Mouse (Mus musculus) induced T-regulatory cell, adult 2 months (primary cell): Measurements from ENCODE around the gene Glrx.
"Not testable (repeated sequence)": the region's sequence is repeated elsewhere in the genome, so short reads cannot be mapped to it uniquely, and the experiment has no call there.

Experiments used
- DNase-seq: peaks from one replicate; pipeline ENCODE4 v3.0.0-alpha.2; 2012; ENCODE audit warnings: low read depth

The Glrx gene

GRCm38 (mm10) chr13:75835461-75835860 lies 4.2 kb upstream of the Glrx start:
- no peak for DNase-seq

DNA sequence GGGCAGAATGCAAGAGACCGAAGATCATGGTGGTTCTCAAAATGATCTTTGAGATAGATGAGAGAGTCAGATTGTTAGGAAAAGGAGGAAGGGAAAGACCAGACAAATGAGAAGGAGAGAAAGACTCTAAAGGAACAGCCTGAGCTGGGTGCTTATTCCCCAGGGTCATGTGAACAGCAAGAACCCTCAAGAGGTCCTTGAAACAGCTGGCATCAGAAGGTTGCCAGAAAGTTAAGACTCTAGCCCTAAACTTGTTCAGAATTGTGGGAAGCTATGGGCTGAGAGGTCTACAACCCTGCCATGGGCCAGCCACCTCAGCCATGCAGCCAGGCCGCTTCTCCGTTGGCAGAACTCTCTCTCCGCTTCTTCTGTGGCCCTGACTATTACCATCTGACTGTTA lies 1.2 kb upstream of the Glrx start:
- DNase-seq: no peak

DNA sequence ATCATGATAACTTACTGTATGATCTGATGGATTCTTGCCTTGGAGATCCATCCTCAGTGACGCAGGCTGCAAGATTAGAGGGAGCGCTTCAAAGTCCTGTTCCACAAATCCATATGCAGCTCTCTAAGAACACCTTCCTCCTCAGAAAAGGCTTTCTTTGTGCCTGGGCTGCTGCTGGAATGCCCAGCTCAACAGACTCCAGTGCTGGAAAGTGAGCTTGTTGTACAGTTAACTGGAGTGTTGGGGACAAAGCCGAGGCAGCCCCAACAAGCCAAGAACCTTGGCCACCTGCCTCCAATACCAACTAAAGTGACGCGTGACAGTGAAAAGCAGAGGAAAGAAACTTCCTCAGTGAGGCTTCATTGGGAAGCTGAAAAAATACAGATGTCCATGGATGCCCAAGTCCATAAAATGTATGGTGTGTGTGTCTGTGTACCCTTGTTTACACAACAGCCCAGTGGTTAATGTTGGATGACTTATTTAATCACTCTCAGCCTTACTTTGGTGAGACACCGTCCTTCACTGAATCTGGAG lies 1.2 kb downstream of the Glrx start:
- DNase-seq: no peak

DNA sequence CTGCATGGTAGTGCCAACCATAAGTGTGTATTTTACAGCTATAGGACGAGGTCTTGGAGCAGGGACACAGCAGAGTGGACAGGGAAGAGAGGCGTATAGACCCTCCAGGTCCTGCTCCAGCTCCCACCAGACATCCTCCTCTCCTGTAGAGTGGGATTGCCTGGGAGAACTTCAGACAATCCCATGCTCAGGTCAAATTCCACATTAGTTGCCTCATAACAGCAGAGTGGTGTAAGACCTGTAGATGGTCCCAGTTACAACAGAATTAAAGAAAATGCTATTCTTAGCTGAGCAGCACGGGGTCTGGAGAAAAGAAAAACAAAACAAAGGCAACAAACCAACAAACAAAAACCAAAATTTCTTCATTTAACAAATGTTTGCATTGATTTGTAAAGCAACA lies 2.3 kb downstream of the Glrx start:
- DNase-seq: no peak

GRCm38 (mm10) chr13:75843331-75843730 lies 3.7 kb downstream of the Glrx start:
- no peak for DNase-seq

DNA sequence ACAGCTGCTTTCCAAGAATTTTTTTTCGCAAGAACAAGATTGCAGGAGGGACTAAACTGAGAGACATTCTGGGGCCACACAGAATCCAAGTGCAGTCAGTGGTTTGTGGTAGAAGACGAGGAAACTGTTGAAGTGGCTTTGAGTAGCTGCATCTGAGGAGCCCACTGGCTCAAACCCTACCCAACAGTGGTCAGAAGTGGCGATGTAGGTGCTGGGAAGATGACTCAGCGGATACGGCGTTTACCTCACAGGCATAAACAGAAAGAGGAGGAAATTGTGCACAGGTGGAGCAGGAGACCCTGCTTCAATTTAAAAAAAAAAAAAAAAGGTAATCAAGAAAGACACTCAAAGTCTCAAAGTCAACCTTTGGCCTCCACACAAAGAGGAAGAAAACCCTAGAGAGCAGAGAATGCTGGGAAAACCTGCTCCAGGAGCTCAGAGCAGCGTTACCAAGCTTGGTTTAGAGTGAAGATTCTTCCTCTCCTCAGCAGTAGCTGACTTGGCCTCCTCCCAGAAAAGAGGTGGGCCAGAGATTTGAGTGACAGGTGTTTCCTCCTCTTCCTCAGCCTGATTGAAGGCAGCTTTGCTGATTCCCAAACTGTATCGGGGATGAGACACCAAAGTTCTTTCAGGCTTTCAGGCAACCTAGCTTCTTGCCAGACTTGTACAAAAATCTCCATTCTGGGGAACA lies 4.5 kb downstream of the Glrx start:
- peak; percentile 64 for DNase-seq

GRCm38 (mm10) chr13:75844833-75845518 lies 5.3 kb downstream of the Glrx start:
- no peak for DNase-seq

DNA sequence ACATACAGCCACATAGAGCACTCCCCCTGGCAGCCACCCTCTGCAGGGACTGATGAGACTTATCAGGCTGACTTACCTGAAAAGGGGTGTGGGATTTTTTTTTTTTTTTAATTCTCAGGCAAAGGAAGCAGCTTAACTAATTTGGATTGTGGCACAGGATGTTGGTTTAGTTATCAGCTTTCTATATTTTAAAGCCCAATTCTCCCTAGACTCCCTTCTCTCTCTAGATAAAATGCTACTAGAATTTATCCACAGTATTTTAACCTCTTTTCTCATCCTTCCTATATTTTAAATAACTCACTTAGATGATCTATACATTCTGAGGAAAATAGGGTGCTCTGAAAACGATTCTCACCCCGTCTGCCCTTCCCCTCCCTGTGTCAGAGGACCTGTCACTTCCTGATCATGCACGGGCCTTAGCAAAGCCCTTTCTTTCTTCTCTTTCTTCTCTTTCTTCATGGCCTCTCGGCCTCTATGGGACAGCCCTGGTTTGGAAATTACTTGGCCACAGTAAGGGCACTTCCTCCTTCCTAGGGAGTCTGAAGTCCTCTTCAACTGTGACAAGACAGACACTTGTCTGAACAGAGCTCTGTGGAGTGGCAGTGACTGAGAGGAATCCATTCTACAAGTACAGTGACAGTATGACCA lies 6.0 kb downstream of the Glrx start:
- DNase-seq: peak; percentile 53

DNA sequence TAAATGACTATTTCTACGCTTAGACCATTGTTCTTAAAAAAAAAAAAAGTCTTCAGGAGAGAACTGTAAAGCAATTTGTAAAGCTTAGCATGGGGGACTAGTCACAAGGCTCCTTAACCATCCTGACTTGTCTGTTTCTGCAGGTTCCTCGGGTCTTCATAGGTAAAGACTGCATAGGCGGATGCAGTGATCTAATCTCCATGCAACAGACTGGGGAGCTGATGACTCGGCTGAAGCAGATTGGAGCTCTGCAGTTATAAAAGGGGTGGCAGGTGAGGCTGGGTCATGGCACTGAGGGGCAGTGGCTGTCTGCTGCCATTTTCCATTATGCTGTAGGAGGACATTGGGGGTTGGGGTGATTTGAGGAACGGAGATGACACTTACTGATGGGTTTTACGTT lies 7.4 kb downstream of the Glrx start:
- no peak for DNase-seq

- peak; percentile 39 for DNase-seq
These were observed 12.4 kb downstream of the Glrx start for GRCm38 (mm10) chr13:75852027-75852426.

GRCm38 (mm10) chr13:75853118-75853517 lies 13.4 kb downstream of the Glrx start:
- DNase-seq: no peak

DNA sequence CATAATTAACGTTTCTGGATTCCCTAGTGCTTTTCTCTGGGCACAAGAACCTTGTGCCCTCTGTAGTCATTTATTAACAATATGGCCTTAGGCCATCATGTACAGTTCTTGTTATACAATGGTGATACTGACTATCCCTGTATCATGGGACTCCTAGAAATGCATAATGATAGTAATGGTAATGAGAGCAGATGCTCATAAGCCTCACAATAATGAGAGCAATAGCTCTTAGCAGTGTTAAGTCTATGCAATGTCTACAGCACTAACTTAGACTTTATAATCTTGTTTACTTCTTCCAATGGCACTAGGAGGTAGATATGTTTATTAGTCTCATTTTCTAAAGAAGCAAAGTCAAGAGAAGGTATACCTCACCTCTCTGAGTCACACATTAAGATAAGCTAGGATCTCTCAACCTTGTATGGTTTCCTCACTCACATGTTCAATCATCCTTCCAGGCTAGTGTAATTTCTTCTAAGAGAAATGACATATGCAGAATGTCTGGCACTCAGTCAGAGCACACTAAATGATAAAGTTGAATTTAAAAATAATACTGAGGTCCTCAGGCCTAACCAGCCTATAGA lies 19.7 kb downstream of the Glrx start:
- DNase-seq: no peak

GRCm38 (mm10) chr13:75865486-75866184 lies 26.0 kb downstream of the Glrx start:
- no peak for DNase-seq

DNA sequence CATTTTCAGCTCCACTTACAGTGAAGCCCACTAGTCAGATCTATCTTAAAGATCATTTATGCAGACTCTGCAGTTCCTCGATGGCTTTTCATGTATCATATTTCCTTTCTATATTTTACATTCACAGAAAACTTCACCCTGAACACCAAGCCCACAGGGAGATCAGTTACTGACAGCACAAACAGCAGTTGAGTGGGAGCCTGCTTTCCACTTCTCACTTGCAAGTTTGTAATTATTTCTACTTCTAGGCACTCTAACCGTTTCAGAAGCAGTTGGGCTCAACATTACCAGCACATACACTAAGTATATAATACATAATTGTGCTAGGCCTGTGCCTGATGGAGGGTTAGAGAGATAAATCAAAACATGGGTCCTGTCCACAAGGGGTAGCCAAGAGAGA lies 28.2 kb downstream of the Glrx start:
- no peak for DNase-seq

- DNase-seq: no peak
These were observed 35.1 kb downstream of the Glrx start for GRCm38 (mm10) chr13:75874608-75875376.

- not testable (repeated sequence) for DNase-seq
These were observed 36.5 kb downstream of the Glrx start for GRCm38 (mm10) chr13:75876188-75876587.

DNA sequence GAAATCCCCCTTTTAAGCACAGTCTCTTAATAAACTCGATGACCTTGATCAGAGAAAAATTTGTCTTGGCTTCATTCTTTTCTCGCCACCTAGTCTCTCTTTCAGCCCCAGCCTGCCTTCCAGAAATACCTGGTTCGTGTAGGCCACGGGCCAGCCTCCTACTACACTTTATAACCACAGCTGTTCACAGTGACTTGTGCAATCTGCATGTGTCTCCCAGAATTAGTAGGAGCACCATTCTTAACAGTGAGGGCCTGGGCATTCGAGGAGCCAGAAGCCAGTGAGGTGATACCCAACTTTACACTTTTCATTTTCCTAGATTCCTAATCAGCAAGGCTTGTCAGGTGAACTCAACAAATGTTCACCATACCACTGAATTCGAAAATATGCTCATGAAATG lies 36.9 kb downstream of the Glrx start:
- DNase-seq: no peak

- peak; percentile 80 for DNase-seq
These were observed 38.2 kb downstream of the Glrx start for GRCm38 (mm10) chr13:75877907-75878306.

- DNase-seq: no peak
These were observed 40.1 kb downstream of the Glrx start for GRCm38 (mm10) chr13:75879756-75880155.

DNA sequence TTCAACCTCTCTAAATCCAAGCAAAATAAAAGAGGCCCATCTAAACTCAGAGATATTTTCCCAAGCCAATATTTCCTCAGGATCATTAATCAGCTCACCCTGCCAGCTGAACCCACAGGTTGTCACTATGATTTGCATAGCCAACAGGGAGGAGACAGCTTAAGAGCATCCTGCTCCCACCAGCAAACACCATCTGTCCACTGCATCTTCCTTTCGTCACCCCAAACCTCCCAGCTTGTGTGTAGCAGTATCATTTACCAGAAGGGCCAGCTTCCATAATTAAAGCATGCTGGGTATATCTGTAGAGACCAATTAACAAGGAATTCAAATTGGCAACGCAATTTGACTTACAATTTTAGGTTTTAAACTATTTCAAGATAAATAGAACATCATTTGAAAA lies 40.8 kb downstream of the Glrx start:
- no peak for DNase-seq

DNA sequence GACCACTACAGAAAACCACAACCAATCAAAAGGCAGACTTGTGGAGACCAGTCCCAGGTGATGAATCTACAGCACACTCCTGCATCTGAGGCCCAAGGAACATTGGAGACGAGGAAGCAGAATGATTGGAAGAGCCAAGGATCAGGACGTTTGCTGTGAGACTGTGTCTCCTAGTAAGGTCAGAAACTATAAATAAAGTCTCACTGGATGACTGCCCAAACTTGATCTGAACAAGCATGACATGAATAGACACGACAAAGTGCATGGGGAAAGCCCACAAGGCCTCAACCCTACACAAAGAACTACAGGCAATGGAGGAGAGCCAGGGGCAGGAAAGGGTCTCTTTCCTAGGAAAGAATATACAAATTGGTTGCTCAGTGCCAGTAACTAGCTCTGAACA lies 44.1 kb downstream of the Glrx start:
- DNase-seq: no peak
